27 mouse cellular contexts compared by ENCODE assay signal in genomic region chr2:20977051-20977450, GRCm38 (mm10).
"Had no signal": no experiment of that assay in that cellular context is flagged by ENCODE, and none has a peak within 500 bp of the region (broad histone marks: within the 10 kb centered on the region; RNA-seq: fewer than 3 reads in every experiment).

No protein-coding gene starts in this region.

- H3K4me3 ChIP-seq: limb, embryonic 10.5 days; limb, embryonic 12.5 days; limb, embryonic 13.5 days; limb, embryonic 15.5 days; liver, embryonic 12.5 days; liver, embryonic 13.5 days; liver, embryonic 15.5 days; lung, embryonic 15.5 days; megakaryocyte, embryonic 14.5 days; midbrain, embryonic 10.5 days; midbrain, embryonic 12.5 days; midbrain, embryonic 13.5 days; midbrain, embryonic 15.5 days; neural tube, embryonic 12.5 days had no signal

- DNase-seq: left cerebral cortex, postnatal 4 days; liver; liver, embryonic 13.5 days; liver, postnatal 0 days; lung, adult 18-20 months; lung, adult 2 months; lung, embryonic 14.5 days; lung, postnatal 10 days; lung, postnatal 14 days; lung, postnatal 36 days; lung, postnatal 4 days; midbrain, embryonic 14.5 days had no signal

- H3K27me3 ChIP-seq: limb, embryonic 12.5 days; limb, embryonic 13.5 days; limb, embryonic 15.5 days; liver, embryonic 12.5 days; liver, embryonic 13.5 days; liver, embryonic 15.5 days; lung, embryonic 15.5 days; megakaryocyte, embryonic 14.5 days; midbrain, embryonic 12.5 days; midbrain, embryonic 13.5 days; midbrain, embryonic 15.5 days; neural tube, embryonic 12.5 days had no signal

- H3K36me3 ChIP-seq: limb, embryonic 10.5 days; limb, embryonic 12.5 days; limb, embryonic 13.5 days; limb, embryonic 15.5 days; liver, embryonic 12.5 days; liver, embryonic 13.5 days; liver, embryonic 15.5 days; lung, embryonic 15.5 days; midbrain, embryonic 10.5 days; midbrain, embryonic 12.5 days; midbrain, embryonic 13.5 days; midbrain, embryonic 15.5 days; neural tube, embryonic 12.5 days had no signal

- H3K4me2 ChIP-seq: limb, embryonic 12.5 days; limb, embryonic 13.5 days; limb, embryonic 15.5 days; liver, embryonic 11.5 days; liver, embryonic 12.5 days; liver, embryonic 13.5 days; liver, embryonic 15.5 days; lung, embryonic 14.5 days; lung, embryonic 15.5 days; midbrain, embryonic 11.5 days; midbrain, embryonic 12.5 days; midbrain, embryonic 13.5 days; midbrain, embryonic 15.5 days; neural tube, embryonic 12.5 days had no signal
